8 mouse cellular contexts compared by ENCODE assay signal in genomic region chr17:28223561-28224391, GRCm38 (mm10). TPM values are rescaled to one million over a fixed set of nuclear protein-coding genes. Genes with fewer than 3 reads are reported as not detected.
DNase-seq lines count a peak whose midpoint lies in the region; ATAC-seq and TF ChIP-seq lines count a peak whose summit lies in the region.

No protein-coding gene starts in this region.

- DNase-seq in ES-CJ7 (ENCODE audit: low read depth, low spot score) = peak; percentile 99
- DNase-seq in cerebellum, adult 11 months = peak; percentile 91
- DNase-seq in heart, postnatal 10 days = peak; percentile 91 to 92
- DNase-seq in large intestine, adult 2 months (ENCODE audit: low read depth, low spot score) = peak; percentile 94
- peak; percentile 94 to 97 for DNase-seq in lung, adult 18-20 months

- ATAC-seq in forebrain, embryonic 13.5 days = peak; percentile 77
- ATAC-seq in neural tube, embryonic 14.5 days (ENCODE audit: low read depth) = peak; percentile 80

- H3K36me3 ChIP-seq in forebrain, embryonic 13.5 days (ENCODE audit: poor library complexity, severe bottlenecking) = no peaks in the 10 kb centered on the region
- no peaks in the 10 kb centered on the region for H3K36me3 ChIP-seq in neural tube, embryonic 14.5 days (ENCODE audit: control insufficient read depth, insufficient read depth, low read length)
- no peaks in the 10 kb centered on the region for H3K36me3 ChIP-seq in testis, adult 2 months (ENCODE audit: control insufficient read depth, insufficient read depth, low read length)

- H3K4me1 ChIP-seq in forebrain, embryonic 13.5 days = peaks cover 20% of the 10 kb centered on the region
- H3K4me1 ChIP-seq in neural tube, embryonic 14.5 days (ENCODE audit: control insufficient read depth, insufficient read depth, low read length) = peaks cover 13% of the 10 kb centered on the region
- H3K4me1 ChIP-seq in testis, adult 2 months (ENCODE audit: control insufficient read depth, insufficient read depth, low read length) = peaks cover 15% of the 10 kb centered on the region

- peak overlapping the region; percentile 81 for H3K27ac ChIP-seq in forebrain, embryonic 13.5 days
- H3K27ac ChIP-seq in neural tube, embryonic 14.5 days (ENCODE audit: low read depth, low read length) = peak overlapping the region; percentile 82
- no peak overlapping the region for H3K27ac ChIP-seq in testis, adult 2 months (ENCODE audit: control insufficient read depth, insufficient read depth, low read depth, low read length)

- H3K4me3 ChIP-seq in forebrain, embryonic 13.5 days = peak overlapping the region; percentile 57
- H3K4me3 ChIP-seq in neural tube, embryonic 14.5 days (ENCODE audit: low read depth, low read length) = peak overlapping the region; percentile 49
- peak overlapping the region; percentile 78 for H3K4me3 ChIP-seq in testis, adult 2 months (ENCODE audit: control insufficient read depth, low read depth, low read length)

- no peak for TF ChIP-seq POLR2A in testis, adult 2 months (IDR thresholded peaks at IDR 0.05; ENCODE audit: control insufficient read depth, low read depth, low read length)

- H3K4me2 ChIP-seq in forebrain, embryonic 13.5 days = peak overlapping the region; percentile 97
- H3K4me2 ChIP-seq in neural tube, embryonic 14.5 days (ENCODE audit: low read depth, low read length) = peak overlapping the region; percentile 92

- H3K27me3 ChIP-seq in forebrain, embryonic 13.5 days = no peaks in the 10 kb centered on the region
- no peaks in the 10 kb centered on the region for H3K27me3 ChIP-seq in neural tube, embryonic 14.5 days (ENCODE audit: control insufficient read depth, insufficient read depth, low read length)
- no peaks in the 10 kb centered on the region for H3K27me3 ChIP-seq in testis, adult 2 months (ENCODE audit: control insufficient read depth, insufficient read depth, low read length)

- H3K9me3 ChIP-seq in forebrain, embryonic 13.5 days (replicated peaks) = no peaks in the 10 kb centered on the region
- no peaks in the 10 kb centered on the region for H3K9me3 ChIP-seq in neural tube, embryonic 14.5 days (ENCODE audit: control insufficient read depth, low read length)

- peak overlapping the region; percentile 83 for H3K9ac ChIP-seq in forebrain, embryonic 13.5 days
- H3K9ac ChIP-seq in neural tube, embryonic 14.5 days (replicated peaks; ENCODE audit: low read depth, low read length) = peak overlapping the region; percentile 81

- intact Hi-C loops in heart, postnatal 10 days (cut with DNase I) = loop anchor here (2.0 to 10.0 kb wide), 2 partner anchors 17 to 301 kb away; partner anchors contain the start of gene Def6

- no peak for TF ChIP-seq CTCF in testis, adult 2 months (IDR thresholded peaks at IDR 0.05; ENCODE audit: control insufficient read depth, insufficient read depth, insufficient replicate concordance, low read depth, low read length)

- WGBS in forebrain, embryonic 13.5 days = under 1% methylated on average over 46 of the region's 46 CpGs
- 1% methylated on average over 46 of the region's 46 CpGs for WGBS in large intestine, adult 2 months
- 1% methylated on average over 46 of the region's 46 CpGs for WGBS in neural tube, embryonic 14.5 days

RNA-seq across cellular contexts. Expression of gene Ppard, which starts 8.7 kb away (rescaled TPM):
- 1.4 and 1.8 TPM in 2 replicates for polyA plus RNA-seq in forebrain, embryonic 13.5 days (2015; fragmentation: Nextera tagmentation; extraction: Ambion mirVana)
- total RNA-seq in heart, postnatal 10 days (2021) = 10 to 100 TPM; 28.0 to 28.8 TPM
- polyA plus RNA-seq in large intestine, adult 2 months (2012; rRNA removed) = 139 and 154 TPM in 2 replicates
- polyA plus RNA-seq in neural tube, embryonic 14.5 days (2014; fragmentation: Nextera tagmentation; extraction: Ambion mirVana) = 1.3 and 2.0 TPM in 2 replicates
- 3.1 and 4.1 TPM in 2 replicates for polyA plus RNA-seq in testis, adult 2 months (2012; rRNA removed)

RNA-seq across cellular contexts. Expression of gene Def6, which starts 16.2 kb away (rescaled TPM):
- 3.3 and 3.6 TPM in 2 replicates for polyA plus RNA-seq in forebrain, embryonic 13.5 days (2015; fragmentation: Nextera tagmentation; extraction: Ambion mirVana)
- 1 to 10 TPM; 3.4 to 4.0 TPM for total RNA-seq in heart, postnatal 10 days (2021)
- 5.9 and 7.2 TPM in 2 replicates for polyA plus RNA-seq in large intestine, adult 2 months (2012; rRNA removed)
- 4.0 and 5.0 TPM in 2 replicates for polyA plus RNA-seq in neural tube, embryonic 14.5 days (2014; fragmentation: Nextera tagmentation; extraction: Ambion mirVana)
- 1.7 and 2.8 TPM in 2 replicates for polyA plus RNA-seq in testis, adult 2 months (2012; rRNA removed)

RNA-seq across cellular contexts. Expression of gene Zfp523, which starts 46.8 kb away (rescaled TPM):
- polyA plus RNA-seq in forebrain, embryonic 13.5 days (2015; fragmentation: Nextera tagmentation; extraction: Ambion mirVana) = 32.7 and 34.5 TPM in 2 replicates
- 10 to 100 TPM; 21.4 to 26.9 TPM for total RNA-seq in heart, postnatal 10 days (2021)
- 21.2 and 28.2 TPM in 2 replicates for polyA plus RNA-seq in large intestine, adult 2 months (2012; rRNA removed)
- polyA plus RNA-seq in neural tube, embryonic 14.5 days (2014; fragmentation: Nextera tagmentation; extraction: Ambion mirVana) = 37.6 and 46.1 TPM in 2 replicates
- polyA plus RNA-seq in testis, adult 2 months (2012; rRNA removed) = 89.4 and 90.8 TPM in 2 replicates

Comparison
In these comparisons a context has a peak if more than half of its experiments do, and no peak if none do; other contexts are left out.
1. RNA of gene Ppard, which starts 8.7 kb away (polyA plus RNA-seq): 139 to 154 TPM in large intestine, adult 2 months; 3.1 to 4.1 TPM in testis, adult 2 months, 1.4 to 1.8 TPM in forebrain, embryonic 13.5 days and 1.3 to 2.0 TPM in neural tube, embryonic 14.5 days; every median in the first group is over 10 times any median in the second.
2. Peak in every context shown above with its lines, with median percentiles within 50 percentile points of each other: DNase-seq and H3K4me3 ChIP-seq.